Mouse (Mus musculus): ENCODE results near the gene Hyal1.
"Not testable (repeated sequence)": the region's sequence is repeated elsewhere in the genome, so short reads cannot be mapped to it uniquely, and the experiment has no call there.

Gene Hyal1

DNA sequence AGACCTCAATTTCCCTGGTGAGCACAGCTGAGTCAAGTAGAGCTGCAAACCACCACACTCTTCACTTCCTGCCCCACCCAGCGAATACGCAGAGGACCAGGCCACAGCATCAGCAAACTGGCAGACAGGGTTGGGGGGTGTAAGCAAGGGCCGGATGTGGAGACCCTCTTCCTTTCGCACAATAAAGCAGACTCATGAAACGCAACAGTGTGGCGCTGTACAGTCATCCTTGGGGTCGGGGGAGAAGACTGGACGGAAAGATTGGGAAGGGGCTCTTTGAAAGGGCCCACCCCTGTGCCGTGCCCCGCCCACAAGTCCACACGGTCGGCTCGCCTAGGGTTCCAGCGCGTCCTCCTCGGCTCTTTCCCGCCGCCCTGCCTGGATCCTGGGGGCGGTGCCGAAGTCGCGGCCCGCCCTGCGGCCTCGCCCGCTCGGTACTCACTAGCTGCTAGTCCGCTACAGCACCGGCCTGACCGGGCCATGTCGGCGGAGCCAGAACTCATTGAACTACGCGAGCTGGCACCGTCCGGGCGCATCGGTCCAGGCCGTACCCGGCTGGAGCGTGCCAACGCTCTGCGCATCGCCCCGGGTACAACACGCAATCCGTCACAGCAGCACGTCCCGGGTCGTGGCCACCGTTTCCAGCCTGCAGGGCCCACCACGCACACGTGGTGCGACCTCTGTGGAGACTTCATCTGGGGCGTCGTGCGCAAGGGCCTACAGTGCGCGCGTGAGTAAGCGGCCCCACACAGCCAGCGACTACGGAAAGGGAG, 25.4 kb upstream of the Hyal1 start, which contains the start of gene Rassf1:
Gene Rassf1, plus strand, starts transcription at position 439 of the 773 bp plus-strand sequence.
- DNase-seq, result no peak

DNA sequence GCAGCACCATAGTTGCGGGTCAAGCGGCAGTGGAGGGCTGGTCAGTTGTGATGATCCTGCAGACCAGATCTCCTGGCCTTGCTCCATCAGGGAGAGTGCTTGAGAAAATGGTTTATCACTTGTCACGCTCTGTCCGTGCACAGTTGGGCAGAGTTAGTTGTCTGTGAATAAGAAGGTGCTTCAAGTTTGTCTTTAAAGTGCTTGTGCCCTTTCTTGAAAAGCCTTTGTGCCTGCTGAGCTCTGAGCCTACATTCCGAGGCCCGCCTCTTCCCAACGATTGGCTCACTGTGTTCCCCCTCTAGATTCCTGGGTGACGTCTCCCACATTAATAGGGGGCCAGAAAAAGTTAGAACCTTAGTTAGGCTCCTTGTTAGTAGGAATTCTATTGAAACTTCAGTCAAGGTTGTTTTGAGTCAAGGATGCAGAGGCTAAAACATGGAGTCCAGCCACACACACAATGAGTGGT, 24.8 kb upstream of the Hyal1 start:
- DNase-seq, result no peak

DNA sequence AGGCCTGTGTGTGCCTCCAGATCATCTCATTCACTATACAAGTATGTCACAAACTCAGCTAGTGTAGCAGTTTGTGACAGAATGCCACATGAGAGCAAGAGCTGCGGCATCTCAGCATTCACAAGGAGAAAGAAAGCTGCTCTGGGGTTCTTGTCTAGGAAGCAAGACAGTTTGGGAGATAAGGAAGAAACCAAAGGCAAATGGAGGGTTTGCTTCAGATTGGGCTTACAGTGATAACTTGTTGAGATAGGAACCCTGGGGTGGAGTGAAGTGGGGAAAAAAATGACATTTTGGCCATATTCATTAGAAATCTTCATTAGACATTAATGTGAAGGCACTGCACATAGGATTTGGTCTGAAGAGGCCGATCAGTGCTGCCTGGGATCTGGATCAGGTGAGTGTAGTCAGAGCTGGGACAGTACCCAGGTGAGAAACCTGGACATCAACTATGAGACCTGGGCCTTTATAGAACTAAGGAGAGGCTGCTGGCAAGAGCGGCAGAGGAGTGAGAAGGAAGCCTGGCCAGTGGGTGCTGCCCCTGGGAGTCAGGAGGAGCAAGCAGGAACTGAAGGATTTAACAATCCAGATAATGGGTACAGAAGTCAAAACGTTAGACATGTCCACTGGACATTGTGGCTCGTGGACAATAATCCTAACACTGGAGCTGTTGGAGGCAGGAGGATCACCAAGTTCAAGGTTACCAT, 23.9 kb upstream of the Hyal1 start:
- no peak for DNase-seq

DNA sequence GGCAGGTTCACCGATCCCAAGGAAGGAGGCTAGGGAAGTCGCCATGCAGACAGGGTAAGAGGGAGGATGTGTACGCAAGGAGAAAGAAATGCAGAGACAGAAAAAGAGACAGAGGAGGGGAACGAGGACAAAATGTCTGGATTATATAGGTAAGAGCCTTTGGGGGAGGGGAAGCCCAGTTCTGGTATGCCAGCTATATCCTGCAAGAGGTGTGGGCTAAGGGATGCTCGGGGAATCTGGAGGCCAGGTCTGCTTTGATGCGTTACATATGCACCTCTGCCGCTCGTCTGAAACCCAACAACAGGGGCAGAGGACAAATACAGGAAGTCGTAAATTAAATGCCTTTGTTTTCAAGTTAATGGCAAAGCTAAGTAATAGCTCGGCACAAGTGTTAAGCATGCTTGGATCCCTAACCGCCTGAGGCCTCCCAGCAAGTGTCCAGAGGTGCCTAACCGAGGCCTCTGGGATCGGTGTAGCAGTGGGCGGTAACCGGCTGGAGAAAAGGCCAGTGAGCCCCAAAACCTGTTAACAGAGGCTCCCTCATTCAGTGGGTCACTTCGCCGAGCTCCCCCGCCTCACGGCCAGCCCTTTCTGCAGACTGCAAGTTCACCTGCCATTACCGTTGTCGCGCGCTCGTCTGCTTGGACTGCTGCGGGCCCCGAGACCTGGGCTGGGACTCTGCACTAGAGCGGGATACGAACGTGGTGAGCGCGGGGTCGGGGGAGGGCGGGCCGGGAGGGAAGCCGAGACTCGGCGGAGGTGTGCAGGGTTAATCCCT, 23.0 kb upstream of the Hyal1 start:
- DNase-seq, result no peak

DNA sequence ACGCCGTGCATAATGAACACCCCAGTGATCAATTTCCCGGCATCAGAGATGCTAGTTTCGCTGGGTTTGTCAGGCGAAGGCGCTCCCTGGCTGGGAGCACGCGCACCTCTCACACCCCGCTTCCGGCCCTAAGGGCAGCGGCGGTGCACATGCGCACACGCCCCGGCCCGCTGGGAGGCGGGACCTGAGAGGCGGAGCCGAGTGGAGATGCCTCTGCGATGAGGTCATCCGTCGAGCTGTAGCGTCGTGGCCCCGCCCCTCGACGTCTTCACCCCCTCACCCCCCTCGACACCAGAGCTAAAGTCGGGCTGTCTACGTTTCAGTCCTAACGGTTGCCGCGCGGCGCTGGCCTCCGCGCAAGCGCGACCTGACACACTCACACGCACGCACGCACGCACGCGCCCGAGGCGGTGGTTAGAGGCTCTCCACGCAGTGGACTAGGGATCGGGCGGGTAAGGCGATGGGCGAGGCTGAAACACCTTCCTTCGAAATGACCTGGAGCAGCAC, 22.4 kb upstream of the Hyal1 start:
- peak; percentile 96 for DNase-seq

DNA sequence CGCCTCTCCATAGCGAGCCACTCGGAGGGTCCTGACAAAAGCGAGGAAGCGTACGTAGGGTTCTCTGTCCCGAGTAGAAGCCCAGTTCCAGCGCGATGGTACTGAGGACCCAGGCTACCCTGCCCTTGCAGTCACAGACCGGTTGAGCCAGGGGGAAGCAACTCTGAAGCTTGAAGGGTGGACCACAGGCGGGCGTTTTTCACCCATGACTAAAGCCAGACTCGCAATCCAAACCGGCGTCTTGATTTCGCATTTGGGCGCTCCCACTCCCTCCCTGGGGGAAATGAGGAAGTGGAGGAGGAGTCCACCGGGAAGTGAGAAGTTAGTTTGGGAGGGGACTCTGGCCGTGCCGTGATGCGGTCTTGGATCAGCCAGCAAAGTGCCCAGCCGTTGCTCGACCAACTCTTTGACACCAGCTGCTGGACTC, 21.7 kb upstream of the Hyal1 start:
- no peak for DNase-seq

DNA sequence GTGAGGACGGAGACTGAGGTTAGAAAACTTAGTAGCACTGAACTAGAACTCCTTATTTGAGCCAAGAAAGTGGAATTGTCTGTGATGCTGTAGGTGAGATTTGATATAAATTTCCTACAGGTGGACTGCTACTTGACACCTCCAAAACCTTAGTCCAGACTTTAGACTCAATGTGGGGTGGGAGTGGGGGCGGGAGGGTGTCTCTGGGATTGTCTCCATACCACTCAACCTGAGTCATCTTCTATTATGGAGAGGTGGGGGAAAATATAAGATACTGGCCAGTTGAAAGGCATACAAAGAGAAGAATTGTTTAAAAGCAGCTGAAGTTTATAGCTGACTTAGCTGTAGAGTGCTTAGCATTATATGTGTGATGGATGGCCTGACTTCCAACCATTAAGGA, 21.0 kb upstream of the Hyal1 start:
- no peak for DNase-seq

DNA sequence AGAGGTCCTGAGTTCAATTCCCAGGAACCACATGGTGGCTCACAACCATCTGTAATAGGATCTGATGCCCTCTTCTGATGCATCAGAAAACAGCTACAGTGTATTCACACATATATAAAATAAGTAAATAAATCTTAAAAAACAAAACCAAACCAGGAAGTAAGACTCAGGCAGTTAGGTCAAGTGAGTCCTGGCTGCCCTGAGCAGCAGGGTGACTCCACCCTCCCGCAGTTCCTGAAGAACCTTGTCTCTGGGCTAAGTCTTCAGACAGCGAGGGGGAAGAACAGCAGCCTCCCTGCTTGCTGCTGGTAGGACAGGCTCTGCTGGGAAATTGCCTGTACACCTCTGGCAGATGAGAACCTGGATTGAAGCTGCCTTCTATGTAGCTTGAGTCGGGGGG, 20.4 kb upstream of the Hyal1 start:
- no peak for DNase-seq

DNA sequence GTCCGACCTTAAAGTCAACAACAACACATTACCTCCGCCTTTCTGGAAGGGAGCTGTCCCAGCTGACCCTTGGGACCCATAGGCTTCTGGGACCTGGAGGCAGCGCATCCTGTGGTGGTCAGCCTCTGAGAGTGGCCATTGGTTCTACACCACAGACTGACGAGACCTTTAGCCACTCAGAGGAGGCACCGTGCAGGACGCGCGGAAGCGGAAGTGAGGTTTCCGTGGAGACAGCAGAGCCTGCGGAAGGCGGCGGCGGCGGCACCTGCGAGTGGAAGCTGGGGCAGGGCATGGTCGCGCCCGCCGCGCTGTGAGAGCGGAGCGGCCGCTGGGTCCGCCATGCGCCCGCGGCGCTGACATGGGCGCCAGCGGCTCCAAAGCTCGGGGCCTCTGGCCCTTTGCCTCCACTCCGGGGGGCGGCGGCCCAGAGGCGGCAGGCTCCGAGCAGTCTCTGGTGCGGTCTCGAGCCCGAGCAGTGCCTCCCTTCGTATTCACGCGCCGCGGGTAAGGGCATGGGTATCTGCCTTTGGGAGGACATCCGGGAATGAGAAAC, 13.6 kb upstream of the Hyal1 start, which contains the start of gene Tusc2:
Gene Tusc2, plus strand, starts transcription at position 227 of the 553 bp plus-strand sequence.
- DNase-seq, result peak; percentile 98

DNA sequence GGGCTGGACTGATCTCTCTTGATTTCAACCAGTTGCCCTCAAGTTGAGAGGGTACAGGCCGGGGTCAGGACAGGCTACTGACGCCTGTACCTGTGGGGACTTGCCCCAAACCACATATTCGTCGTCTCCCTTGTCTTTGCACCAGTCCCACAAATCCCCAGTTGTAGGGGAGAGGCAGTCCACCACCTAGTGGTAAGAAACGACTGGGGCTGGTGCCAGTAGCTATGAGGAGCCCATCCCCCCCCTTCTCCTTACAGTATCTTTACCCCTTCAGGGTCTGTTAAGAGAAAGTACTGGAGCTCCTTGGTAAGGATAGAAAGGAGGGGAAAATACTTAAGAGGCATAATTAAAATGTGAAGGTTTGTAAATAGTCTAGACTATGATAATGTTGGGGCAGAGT, 11.2 kb upstream of the Hyal1 start:
- DNase-seq, result not testable (repeated sequence)

DNA sequence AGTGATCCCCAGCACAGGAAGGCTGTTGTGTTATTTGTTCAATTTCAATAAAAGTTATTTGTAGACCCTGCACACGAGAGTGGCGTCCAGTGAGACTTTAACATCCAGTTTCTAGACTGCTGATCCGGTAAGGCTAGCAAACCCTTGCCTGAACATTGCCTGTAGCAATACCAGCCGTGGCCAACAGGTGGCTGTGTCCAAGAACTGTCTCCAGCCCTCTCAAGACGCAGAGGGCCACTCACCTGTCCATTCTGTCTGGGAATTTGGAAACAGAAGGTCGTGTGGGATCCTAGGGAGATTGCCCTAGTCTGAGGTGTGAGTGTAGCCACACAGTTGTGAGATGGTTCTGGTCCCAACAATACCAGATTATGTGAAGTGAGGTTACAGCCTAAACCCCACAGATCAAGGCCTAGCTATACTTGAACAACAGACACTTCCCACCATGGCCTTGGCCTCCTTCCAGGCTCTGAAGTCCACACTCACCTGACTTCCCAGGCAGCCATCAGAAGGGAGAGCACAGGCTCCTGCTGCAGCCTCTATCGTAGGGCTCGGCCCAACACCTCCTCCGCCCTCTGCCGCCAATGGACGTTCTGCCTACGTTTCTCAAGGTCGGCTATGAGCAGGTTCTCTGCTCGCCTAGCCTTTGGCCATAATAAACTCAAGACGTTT, 10.6 kb upstream of the Hyal1 start:
- peak; percentile 48 for DNase-seq

DNA sequence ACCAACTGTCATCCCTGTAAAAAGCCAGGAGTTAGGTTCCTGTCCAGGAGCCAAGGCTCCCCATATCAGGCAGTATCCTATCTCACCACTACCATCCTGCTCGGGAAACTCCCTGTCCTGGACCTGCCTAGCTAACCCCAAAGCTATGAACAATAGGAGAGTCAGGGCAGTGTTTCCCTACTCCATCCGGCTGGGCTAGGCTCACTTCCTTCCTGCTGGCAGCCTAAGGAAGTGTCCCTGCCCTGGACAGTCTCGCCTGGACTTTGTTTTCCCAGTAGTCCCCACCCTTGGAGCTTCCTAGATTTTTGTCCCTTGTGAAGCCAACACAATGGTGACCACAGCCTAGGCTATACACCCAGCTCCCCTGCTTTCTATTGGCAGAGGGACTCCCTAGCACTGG, 9.9 kb upstream of the Hyal1 start:
- DNase-seq, result no peak

DNA sequence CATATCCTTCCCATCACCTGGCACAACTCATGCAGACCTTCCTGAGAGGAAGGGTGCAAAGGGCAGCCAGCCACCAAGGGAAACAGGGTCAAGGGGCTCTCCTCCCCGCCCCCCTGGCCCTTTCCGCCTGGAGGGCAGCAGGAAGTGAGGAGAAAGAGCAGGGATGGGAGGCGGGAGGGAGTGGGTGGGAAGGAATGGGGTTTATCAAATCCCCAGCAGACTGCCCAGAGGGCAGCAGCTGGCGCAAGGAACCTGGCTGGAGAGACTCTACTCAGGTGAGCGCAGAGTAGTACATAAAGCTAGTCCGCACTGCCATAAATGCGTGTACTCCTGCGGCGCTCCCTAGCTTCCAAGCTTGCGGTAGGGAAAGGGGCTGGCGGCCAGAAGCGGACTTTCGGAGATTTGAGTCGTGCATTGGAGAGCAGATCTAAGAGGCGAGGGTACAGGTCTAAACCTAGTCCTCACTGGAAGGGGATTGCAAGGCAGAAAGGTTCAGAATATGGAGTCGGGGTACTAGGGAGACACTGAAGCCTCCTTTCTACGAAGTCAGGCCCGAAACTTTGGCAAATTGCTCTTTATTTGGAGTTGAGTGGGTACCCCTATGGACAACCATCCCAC, 8.9 kb upstream of the Hyal1 start, which contains the start of gene Hyal2:
Gene Hyal2, plus strand, starts transcription at position 244 of the 618 bp plus-strand sequence.
- DNase-seq, result no peak

DNA sequence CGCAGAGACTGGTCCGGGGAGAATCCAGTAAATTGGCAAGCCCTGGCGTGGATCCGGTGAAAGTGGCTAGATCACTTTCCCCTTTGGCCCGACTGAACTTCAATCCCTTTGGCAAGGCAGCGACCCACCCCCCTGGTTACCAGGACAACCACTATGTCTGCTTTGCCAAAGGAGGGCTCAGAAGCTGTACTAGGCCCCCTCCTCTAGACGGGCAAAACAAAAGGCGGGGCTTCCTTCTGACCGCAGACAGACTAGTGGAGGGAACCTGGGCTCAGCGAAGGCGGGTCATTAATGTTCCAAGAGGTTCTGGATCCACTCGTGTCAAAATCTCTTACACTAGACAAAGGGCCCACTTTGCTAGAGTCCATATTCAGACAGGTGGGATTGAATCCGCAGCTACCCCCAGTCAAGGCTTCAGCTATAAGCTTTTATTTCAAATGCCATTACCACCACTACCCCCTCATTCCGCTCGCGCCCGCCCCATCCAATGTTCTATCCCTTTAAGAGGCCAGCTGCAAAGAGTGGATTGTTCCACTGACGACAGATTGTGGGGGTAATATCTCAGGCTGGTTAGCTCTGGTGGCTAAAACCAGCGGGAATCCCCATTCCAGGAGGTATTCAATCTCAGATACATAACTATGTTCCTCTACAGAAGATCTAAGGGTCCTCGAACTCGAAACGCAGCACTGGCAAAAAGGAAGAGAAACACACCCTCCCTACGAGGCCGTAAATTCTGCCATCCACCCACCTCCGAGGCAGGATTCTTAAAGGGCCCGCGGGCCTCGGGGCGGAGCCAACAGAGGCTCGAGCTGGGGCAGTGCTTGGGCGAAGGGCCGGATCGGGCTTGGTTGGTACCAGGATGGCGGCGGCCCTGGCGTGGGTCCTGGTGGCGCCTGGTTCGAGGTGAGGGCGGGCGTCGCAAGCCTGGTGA, 8.1 kb upstream of the Hyal1 start:
- peak; percentile 77 for DNase-seq

DNA sequence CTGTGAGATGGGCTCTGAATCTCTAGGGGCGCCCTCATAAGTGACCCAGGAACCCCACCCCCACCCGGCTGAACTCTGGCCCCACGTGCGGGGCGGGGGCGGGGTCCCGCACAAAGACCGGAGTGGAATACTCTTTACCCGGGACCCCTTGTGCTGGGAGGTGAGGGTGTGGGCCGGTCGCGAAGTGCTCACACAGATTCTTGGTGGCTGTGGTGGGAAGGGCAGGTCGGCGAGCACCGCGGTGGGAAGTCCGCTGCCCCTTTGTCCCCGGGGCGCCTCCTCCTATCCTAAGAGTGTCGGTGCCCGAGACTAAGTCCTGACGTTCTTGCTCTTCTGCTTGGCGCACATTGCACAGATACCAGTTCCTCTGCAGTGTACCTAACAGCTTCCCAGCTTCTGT, 7.5 kb upstream of the Hyal1 start:
- DNase-seq, result no peak

DNA sequence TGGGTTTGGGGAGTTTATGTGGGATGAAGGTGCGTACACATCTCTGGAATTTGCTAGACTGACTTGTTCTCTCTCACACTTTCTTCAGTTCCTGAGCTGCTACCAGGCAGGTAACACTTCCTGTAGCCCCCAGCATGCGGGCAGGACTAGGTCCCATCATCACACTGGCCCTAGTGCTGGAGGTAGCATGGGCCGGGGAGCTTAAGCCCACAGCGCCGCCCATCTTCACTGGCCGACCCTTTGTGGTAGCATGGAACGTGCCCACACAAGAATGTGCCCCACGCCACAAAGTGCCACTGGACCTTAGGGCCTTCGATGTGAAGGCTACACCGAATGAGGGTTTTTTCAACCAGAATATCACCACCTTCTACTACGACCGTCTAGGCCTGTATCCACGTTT, 6.7 kb upstream of the Hyal1 start:
- DNase-seq, result no peak

DNA sequence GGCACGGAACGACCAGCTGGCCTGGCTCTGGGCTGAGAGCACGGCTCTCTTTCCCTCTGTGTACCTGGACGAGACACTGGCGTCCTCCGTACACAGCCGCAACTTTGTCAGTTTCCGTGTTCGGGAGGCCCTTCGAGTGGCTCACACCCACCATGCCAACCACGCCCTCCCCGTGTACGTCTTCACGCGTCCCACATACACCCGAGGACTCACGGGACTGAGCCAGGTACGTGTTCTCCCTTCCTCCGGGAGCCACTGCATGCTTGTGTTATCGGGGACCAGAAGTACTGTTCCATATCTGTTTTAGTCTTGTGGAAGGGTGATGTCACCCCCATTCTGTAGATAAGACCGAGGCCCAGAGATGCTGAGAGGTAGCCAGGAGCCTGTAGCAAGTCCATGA, 5.9 kb upstream of the Hyal1 start:
- no peak for DNase-seq

DNA sequence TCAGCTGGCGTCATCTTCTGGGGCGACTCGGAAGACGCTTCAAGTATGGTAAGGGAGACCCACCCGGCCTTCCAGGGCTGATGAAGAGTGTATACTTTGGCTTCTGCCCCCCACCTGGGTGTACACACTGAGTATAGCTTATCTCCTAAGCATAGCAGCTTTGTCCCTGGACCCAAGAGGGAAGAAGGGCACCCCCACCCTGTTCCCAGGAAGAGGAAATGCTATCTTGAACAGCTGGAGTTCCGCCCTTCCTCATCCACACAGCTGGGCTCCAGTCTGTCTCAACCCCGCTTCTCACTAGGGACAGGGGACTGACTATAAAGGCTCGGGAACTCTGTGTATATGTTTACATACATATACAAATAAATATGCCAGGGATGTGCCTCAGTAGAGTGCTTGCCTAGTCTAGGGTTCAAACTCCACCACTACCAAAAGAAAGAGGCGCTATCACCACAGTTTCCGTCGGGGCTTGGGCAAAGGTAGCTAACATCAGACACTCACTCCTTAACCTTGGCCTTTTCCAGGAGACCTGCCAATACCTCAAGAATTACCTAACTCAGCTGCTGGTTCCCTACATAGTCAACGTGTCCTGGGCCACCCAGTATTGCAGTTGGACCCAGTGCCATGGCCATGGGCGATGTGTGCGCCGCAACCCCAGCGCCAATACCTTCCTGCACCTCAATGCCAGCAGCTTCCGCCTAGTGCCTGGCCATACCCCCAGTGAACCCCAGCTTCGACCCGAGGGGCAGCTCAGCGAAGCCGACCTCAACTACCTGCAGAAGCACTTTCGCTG, 5.0 kb upstream of the Hyal1 start:
- no peak for DNase-seq

DNA sequence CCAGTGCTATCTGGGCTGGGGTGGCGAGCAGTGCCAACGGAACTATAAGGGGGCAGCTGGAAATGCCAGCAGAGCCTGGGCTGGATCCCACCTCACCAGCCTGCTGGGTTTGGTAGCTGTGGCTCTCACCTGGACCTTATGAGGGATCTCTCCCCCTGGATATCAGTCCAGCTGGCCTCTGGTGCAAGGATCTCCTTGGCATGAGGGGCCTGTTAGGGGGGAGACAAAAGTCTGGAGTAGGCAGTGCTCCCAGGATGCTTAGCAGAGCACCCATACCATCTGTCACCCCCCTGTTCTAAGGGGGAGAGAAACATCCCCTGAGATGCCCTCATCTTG, 4.4 kb upstream of the Hyal1 start:
- DNase-seq, result no peak

DNA sequence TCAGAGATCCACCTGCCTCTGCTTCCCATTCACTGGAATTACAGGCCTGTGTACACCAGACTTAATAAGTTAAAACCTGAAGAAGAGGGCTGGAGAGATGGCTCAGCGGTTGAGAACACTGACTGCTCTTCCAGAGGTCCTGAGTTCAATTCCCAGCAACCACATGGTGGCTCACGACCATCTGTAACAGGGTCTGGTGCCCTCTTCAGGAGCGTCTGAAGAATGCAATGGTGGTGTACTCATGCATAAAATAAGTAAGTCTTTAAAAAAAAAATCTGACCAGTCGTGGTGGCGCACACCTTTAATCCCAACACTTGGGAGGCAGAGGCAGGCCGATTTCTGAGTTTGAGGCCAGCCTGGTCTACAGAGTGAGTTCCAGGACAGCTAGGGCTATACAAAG, 3.0 kb upstream of the Hyal1 start:
- DNase-seq, result not testable (repeated sequence)

All from right cerebral cortex, adult 18-20 months (tissue).